Mouse (Mus musculus) hindbrain, embryonic 14.5 days (tissue): ENCODE results near the gene Lefty1. TPM values are rescaled to one million over a fixed set of nuclear protein-coding genes. Genes with fewer than 3 reads are reported as not detected.
"Not testable (repeated sequence)": the region's sequence is repeated elsewhere in the genome, so short reads cannot be mapped to it uniquely, and the experiment has no call there.

Experiments
- ATAC-seq: fragments of 200-750 bp; cut with Nextera tagmentation; 2 replicates; pipeline ENCODE4 v1.8.0; 2017; ENCODE audit warnings: moderate number of reproducible peaks, mild to moderate bottlenecking, moderate TSS enrichment, moderate library complexity; ENCODE audit not compliant: low FRiP score
- DNase-seq: peaks from one replicate; pipeline ENCODE4 v3.0.0-alpha.2; 2015; ENCODE audit warnings: low spot score
- H3K27ac ChIP-seq: fragments of 300-500 bp; sonication (generic); 2 replicates; pipeline ENCODE4 v1.5.1; 2014; ENCODE audit warnings: mild to moderate bottlenecking, moderate library complexity
- H3K27me3 ChIP-seq: fragments of 300-500 bp; sonication (generic); 2 replicates; pipeline ENCODE4 v1.6.1; 2014; ENCODE audit warnings: mild to moderate bottlenecking, low read length, mixed read lengths; ENCODE audit not compliant: control insufficient read depth, insufficient read depth
- H3K36me3 ChIP-seq: fragments of 300-500 bp; sonication (generic); replicated peaks from 2 replicates; pipeline ENCODE4 v1.6.1; 2014; ENCODE audit not compliant: control insufficient read depth, insufficient read depth
- H3K4me1 ChIP-seq: fragments of 300-500 bp; sonication (generic); replicated peaks from 2 replicates; pipeline ENCODE4 v1.6.1; 2014; ENCODE audit warnings: antibody characterized with exemption, low read length, mixed read lengths; ENCODE audit not compliant: control insufficient read depth, insufficient read depth
- H3K4me2 ChIP-seq: fragments of 300-500 bp; sonication (generic); replicated peaks from 2 replicates; pipeline ENCODE4 v1.6.1; 2014; ENCODE audit warnings: mild to moderate bottlenecking, moderate library complexity
- H3K4me3 ChIP-seq: fragments of 300-500 bp; sonication (generic); replicated peaks from 2 replicates; pipeline ENCODE4 v1.5.1; 2014; ENCODE audit warnings: mild to moderate bottlenecking, low read length
- H3K9ac ChIP-seq: fragments of 300-500 bp; sonication (generic); 2 replicates; pipeline ENCODE4 v1.6.1; 2014
- H3K9me3 ChIP-seq: fragments of 300-500 bp; sonication (generic); 2 replicates; pipeline ENCODE4 v1.6.1; 2016; ENCODE audit warnings: low read length; ENCODE audit not compliant: control insufficient read depth
- whole genome bisulfite sequencing: fragments of 180-500 bp; shearing (Covaris S2); extraction: QIAGEN DNeasy Blood & Tissue Kit; methylation state at CpG from one replicate; pipeline ENCODE4 v1.1.7; 2014; 5-methylcytosine and 5-hydroxymethylcytosine counted together
- polyA plus RNA-seq: library from polyadenylated mRNA; unstranded; fragments of >200 nt; fragmentation: Nextera tagmentation; extraction: Ambion mirVana; gene quantifications from 2 replicates; pipeline ENCODE4 v1.2.1, GENCODE M21; 2014

Gene Lefty1
- 0.20 and 0.41 TPM in 2 replicates for polyA plus RNA-seq

- H3K27me3 ChIP-seq = peaks cover 55% of the 10 kb centered on the region
- WGBS = 11% methylated on average over 21 of the region's 21 CpGs
Measured at GRCm38 (mm10) chr1:180934467-180935419, at the start of gene Lefty1. TSS of gene Lefty1 (plus strand) at chr1:180935022.

GRCm38 (mm10) chr1:180888556-180889042 is 46.2 kb upstream of the Lefty1 start:
- peak; percentile 35 for DNase-seq
- H3K4me3 ChIP-seq = no peak overlapping the region
- H3K36me3 ChIP-seq = no peaks in the 10 kb centered on the region
- H3K4me1 ChIP-seq = peaks cover 5% of the 10 kb centered on the region; the same call in 1 of the 2 replicates
- peak; percentile 51; the same call in 1 of the 2 replicates for ATAC-seq
- peaks cover 9% of the 10 kb centered on the region; the same call in 1 of the 2 replicates for H3K27me3 ChIP-seq
- H3K9me3 ChIP-seq = no peaks in the 10 kb centered on the region
- no peak overlapping the region for H3K9ac ChIP-seq
- 5% methylated on average over 13 of the region's 13 CpGs for WGBS
- H3K4me2 ChIP-seq = peak overlapping the region; percentile 6; the same call in 1 of the 2 replicates
- H3K27ac ChIP-seq = no peak overlapping the region

More at GRCm38 (mm10) chr1:180934467-180935419, at the start of gene Lefty1:
- no peaks in the 10 kb centered on the region for H3K9me3 ChIP-seq
- DNase-seq = no peak
- no peak for ATAC-seq
- no peaks in the 10 kb centered on the region for H3K4me1 ChIP-seq
- H3K4me2 ChIP-seq = no peak within 1 kb of the TSS
- H3K36me3 ChIP-seq = no peaks in the 10 kb centered on the region
- no peak within 1 kb of the TSS for H3K4me3 ChIP-seq
- H3K27ac ChIP-seq = no peak within 1 kb of the TSS
- no peak within 1 kb of the TSS for H3K9ac ChIP-seq

GRCm38 (mm10) chr1:180889172-180889571 is 45.6 kb upstream of the Lefty1 start:
- H3K36me3 ChIP-seq = no peaks in the 10 kb centered on the region
- no peak overlapping the region for H3K9ac ChIP-seq
- H3K27me3 ChIP-seq = peaks cover 12% of the 10 kb centered on the region
- peaks cover 5% of the 10 kb centered on the region; the same call in 1 of the 2 replicates for H3K4me1 ChIP-seq
- no peak overlapping the region for H3K4me3 ChIP-seq
- no peak overlapping the region for H3K4me2 ChIP-seq
- DNase-seq (no peak), ATAC-seq (no peak)
- no peak overlapping the region for H3K27ac ChIP-seq
- WGBS = 33% methylated on average over 7 of the region's 7 CpGs
- H3K9me3 ChIP-seq = no peaks in the 10 kb centered on the region

- no peak overlapping the region for H3K27ac ChIP-seq
- no peaks in the 10 kb centered on the region for H3K9me3 ChIP-seq
- peaks cover 19% of the 10 kb centered on the region for H3K27me3 ChIP-seq
- peaks cover 5% of the 10 kb centered on the region; the same call in 1 of the 2 replicates for H3K4me1 ChIP-seq
- H3K4me2 ChIP-seq = no peak overlapping the region
- DNase-seq (no peak), ATAC-seq (no peak)
- no peaks in the 10 kb centered on the region for H3K36me3 ChIP-seq
- no peak overlapping the region for H3K9ac ChIP-seq
- no peak overlapping the region for H3K4me3 ChIP-seq
- 39% methylated on average over 6 of the region's 6 CpGs for WGBS
Measured at GRCm38 (mm10) chr1:180889841-180890240, 45.0 kb upstream of the Lefty1 start.

DNA sequence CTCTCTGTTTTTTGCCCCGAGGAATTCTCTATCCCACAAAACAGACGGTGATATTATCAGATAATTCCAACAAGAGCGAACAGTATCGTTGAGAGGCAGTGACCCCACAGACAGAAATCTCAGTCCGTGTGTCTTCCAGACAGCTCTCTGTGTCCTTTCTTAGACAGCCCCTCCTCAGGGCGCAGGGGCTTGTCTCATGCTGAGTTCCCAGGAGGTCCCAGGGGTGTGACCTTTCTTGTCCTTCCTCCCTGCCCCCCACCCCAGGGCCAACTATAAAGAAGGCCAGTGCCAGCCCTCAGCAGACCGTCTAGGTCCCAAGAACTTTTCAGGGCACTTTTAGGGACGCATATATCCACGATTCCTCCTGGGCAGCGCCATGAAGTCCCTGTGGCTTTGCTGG is 42.0 kb upstream of the Lefty1 start, which contains the start of gene Lefty2:
TSS of gene Lefty2 (plus strand) at position 301 of the 400 bp plus-strand sequence.
- Histone ChIP-seq H3K27me3 (peaks cover 27% of the 10 kb centered on the region), H3K36me3 (no peaks in the 10 kb centered on the region), H3K4me2 (no peak within 1 kb of the TSS), H3K4me3 (no peak within 1 kb of the TSS), H3K9me3 (no peaks in the 10 kb centered on the region), H3K4me1 (peaks cover 5% of the 10 kb centered on the region; the same call in 1 of the 2 replicates), H3K9ac (no peak within 1 kb of the TSS), H3K27ac (no peak within 1 kb of the TSS)
- no peak for DNase-seq
- ATAC-seq = no peak
- WGBS = 64% methylated on average over 10 of the region's 10 CpGs

- peaks cover 27% of the 10 kb centered on the region for H3K27me3 ChIP-seq
- H3K4me2 ChIP-seq = peak overlapping the region; percentile 42
- H3K4me3 ChIP-seq = peak overlapping the region; percentile 21
- not testable (repeated sequence) for H3K27ac ChIP-seq, H3K36me3 ChIP-seq, H3K4me1 ChIP-seq, DNase-seq, ATAC-seq, H3K9me3 ChIP-seq
- H3K9ac ChIP-seq = 0 out of 2 replicates have a peak overlapping the region, but pooled peaks have one; percentile 31
- WGBS = 5% methylated on average over 41 of the region's 51 CpGs
Measured at GRCm38 (mm10) chr1:180894088-180894987, 40.5 kb upstream of the Lefty1 start.

- Histone ChIP-seq H3K4me3 (no peak overlapping the region), H3K4me2 (no peak overlapping the region), H3K4me1 (peaks cover 15% of the 10 kb centered on the region), H3K36me3 (peaks cover 3% of the 10 kb centered on the region; the same call in 1 of the 2 replicates), H3K27me3 (no peaks in the 10 kb centered on the region), H3K27ac (no peak overlapping the region), H3K9ac (no peak overlapping the region), H3K9me3 (no peaks in the 10 kb centered on the region)
- 3% methylated on average over 4 of the region's 4 CpGs for WGBS
- ATAC-seq (no peak), DNase-seq (peak; percentile 85)
Measured at GRCm38 (mm10) chr1:180901107-180901506, 33.7 kb upstream of the Lefty1 start.

GRCm38 (mm10) chr1:180902915-180903314 is 31.9 kb upstream of the Lefty1 start:
- peaks cover 15% of the 10 kb centered on the region for H3K4me1 ChIP-seq
- H3K27me3 ChIP-seq = no peaks in the 10 kb centered on the region
- WGBS = 40% methylated on average over 5 of the region's 5 CpGs

More at GRCm38 (mm10) chr1:180902915-180903314, 31.9 kb upstream of the Lefty1 start:
- no peak overlapping the region for H3K27ac ChIP-seq
- DNase-seq (no peak), ATAC-seq (no peak)
- peaks cover 20% of the 10 kb centered on the region for H3K36me3 ChIP-seq
- no peak overlapping the region for H3K9ac ChIP-seq
- H3K9me3 ChIP-seq = no peaks in the 10 kb centered on the region
- no peak overlapping the region for H3K4me2 ChIP-seq
- H3K4me3 ChIP-seq = no peak overlapping the region
